Mouse (Mus musculus): Measurements from ENCODE around the gene V1rd19. TPM values are rescaled to one million over a fixed set of nuclear protein-coding genes. Genes with fewer than 3 reads are reported as not detected.
"Not testable (repeated sequence)": the region's sequence is repeated elsewhere in the genome, so short reads cannot be mapped to it uniquely, and the experiment has no call there.

V1rd19 gene
- not detected in 2 replicates for polyA plus RNA-seq (2014; fragmentation: Nextera tagmentation; extraction: Ambion mirVana)

- no peak within 1 kb of the TSS for H3K9ac ChIP-seq (ENCODE audit: low read length)
- no peak for ATAC-seq (ENCODE audit: insufficient number of reproducible peaks, low FRiP score, low TSS enrichment, low read depth)
- H3K4me2 ChIP-seq (ENCODE audit: low read depth, severe bottlenecking) = no peak within 1 kb of the TSS
- H3K4me3 ChIP-seq (ENCODE audit: low read depth, low read length) = no peak within 1 kb of the TSS
- H3K27ac ChIP-seq (replicated peaks; ENCODE audit: low read depth, low read length) = no peak within 1 kb of the TSS
- H3K27me3 ChIP-seq (ENCODE audit: control insufficient read depth, insufficient read depth, low read length) = no peaks in the 10 kb centered on the region
- no peaks in the 10 kb centered on the region for H3K36me3 ChIP-seq (ENCODE audit: control insufficient read depth, insufficient read depth, low read length)
- WGBS = 78% methylated on average over 2 of the region's 2 CpGs
- H3K4me1 ChIP-seq (ENCODE audit: control insufficient read depth, insufficient read depth, low read length) = no peaks in the 10 kb centered on the region
- H3K9me3 ChIP-seq (ENCODE audit: control insufficient read depth, low read length) = no peaks in the 10 kb centered on the region; the same call in 1 of the 2 replicates
- DNase-seq (ENCODE audit: low spot score) = no peak
These were observed at the start of gene V1rd19 for GRCm38 (mm10) chr7:24001391-24001790. Gene V1rd19 (plus strand): TSS chr7:24001691.

DNA sequence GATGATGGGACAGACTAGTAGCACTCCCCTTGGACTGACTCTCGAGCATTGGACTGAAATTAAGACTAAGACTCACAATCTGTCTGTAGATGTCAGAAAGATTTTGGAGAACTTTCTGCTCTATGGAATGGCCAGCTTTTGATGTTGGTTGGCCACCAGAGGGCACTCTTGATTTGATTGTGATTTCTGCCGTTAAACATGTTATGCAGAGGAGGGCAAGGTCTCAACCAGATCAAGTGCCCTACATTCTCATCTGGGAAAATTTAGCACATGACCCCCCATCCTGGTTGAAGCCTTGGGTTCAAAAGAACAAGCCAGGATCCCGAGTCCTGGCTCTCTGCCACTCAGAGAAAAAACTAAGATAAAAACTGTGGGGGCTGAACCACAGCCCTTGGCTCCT is 33.4 kb upstream of the V1rd19 start:
- not testable (repeated sequence) for H3K9me3 ChIP-seq (ENCODE audit: control insufficient read depth, low read length); H3K4me3 ChIP-seq (ENCODE audit: low read depth, low read length); H3K27ac ChIP-seq (replicated peaks; ENCODE audit: low read depth, low read length); H3K9ac ChIP-seq (ENCODE audit: low read length); H3K36me3 ChIP-seq (ENCODE audit: control insufficient read depth, insufficient read depth, low read length); H3K4me1 ChIP-seq (ENCODE audit: control insufficient read depth, insufficient read depth, low read length); DNase-seq (ENCODE audit: low spot score); H3K27me3 ChIP-seq (ENCODE audit: control insufficient read depth, insufficient read depth, low read length); ATAC-seq (ENCODE audit: insufficient number of reproducible peaks, low FRiP score, low TSS enrichment, low read depth); H3K4me2 ChIP-seq (ENCODE audit: low read depth, severe bottlenecking)
- WGBS = 50% methylated on average over 3 of the region's 3 CpGs

DNA sequence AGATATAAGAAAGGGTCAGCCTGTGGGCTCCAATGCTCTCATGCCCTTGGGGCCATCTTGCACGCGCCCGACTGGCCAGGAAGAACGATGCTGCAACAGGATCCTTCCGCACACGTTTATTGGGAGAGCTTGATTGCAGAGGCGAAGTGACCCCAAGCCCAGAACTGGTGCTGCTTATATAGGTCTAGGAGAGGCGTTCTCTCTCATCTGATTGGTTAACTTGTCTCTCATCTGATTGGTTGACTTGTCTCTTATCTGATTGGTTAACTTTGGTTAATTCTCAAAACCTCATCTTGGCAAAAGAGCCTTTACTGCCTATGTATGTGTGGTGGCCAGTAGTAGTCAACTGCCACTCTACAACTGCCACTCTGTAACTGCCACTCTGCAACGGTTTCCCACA is 27.2 kb upstream of the V1rd19 start, which contains the start of gene Vmn1r181:
Vmn1r181 (plus strand) TSS at position 301 of the 400 bp plus-strand sequence.
- H3K27ac ChIP-seq (replicated peaks; ENCODE audit: low read depth, low read length); H3K9me3 ChIP-seq (ENCODE audit: control insufficient read depth, low read length); H3K9ac ChIP-seq (ENCODE audit: low read length); H3K36me3 ChIP-seq (ENCODE audit: control insufficient read depth, insufficient read depth, low read length); H3K4me3 ChIP-seq (ENCODE audit: low read depth, low read length); DNase-seq (ENCODE audit: low spot score); H3K27me3 ChIP-seq (ENCODE audit: control insufficient read depth, insufficient read depth, low read length); ATAC-seq (ENCODE audit: insufficient number of reproducible peaks, low FRiP score, low TSS enrichment, low read depth); H3K4me1 ChIP-seq (ENCODE audit: control insufficient read depth, insufficient read depth, low read length); H3K4me2 ChIP-seq (ENCODE audit: low read depth, severe bottlenecking): not testable (repeated sequence)
- 84% methylated on average over 8 of the region's 9 CpGs for WGBS

DNA sequence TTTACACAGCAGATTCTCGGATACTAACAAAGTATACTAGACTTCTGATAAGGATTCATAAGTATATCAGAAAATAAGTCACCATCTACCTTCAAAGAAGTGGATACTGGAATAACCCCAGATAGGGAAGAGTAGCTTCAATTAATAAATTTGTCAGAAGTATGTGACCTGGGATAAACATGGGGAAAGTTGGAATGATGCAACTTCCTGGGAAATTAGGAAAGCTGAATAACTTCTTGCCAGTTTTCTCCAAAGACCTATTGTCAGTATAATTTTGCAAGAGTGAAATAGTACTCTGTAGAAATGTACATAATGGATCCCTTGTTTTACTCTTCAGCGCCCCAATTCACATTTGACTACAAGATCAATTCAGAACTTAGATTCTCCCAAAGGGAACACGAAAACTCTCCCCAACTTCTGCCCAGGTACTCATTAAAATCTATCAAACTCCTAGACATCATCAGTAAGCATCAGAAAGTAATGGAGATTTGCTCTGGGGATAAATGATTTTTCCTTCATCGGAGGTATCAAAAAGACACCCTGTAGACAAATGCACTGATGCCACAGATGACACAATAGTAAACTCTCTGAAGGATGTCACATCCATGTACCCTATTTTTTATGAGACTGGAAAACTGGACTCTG is 51.3 kb downstream of the V1rd19 start, which contains the start of gene Vmn1r183:
Vmn1r183 (plus strand) TSS at position 595 of the 645 bp plus-strand sequence.
- H3K9me3 ChIP-seq (ENCODE audit: control insufficient read depth, low read length) = no peaks in the 10 kb centered on the region
- no peaks in the 10 kb centered on the region for H3K4me1 ChIP-seq (ENCODE audit: control insufficient read depth, insufficient read depth, low read length)
- no peak within 1 kb of the TSS for H3K9ac ChIP-seq (ENCODE audit: low read length)
- ATAC-seq (ENCODE audit: insufficient number of reproducible peaks, low FRiP score, low TSS enrichment, low read depth) (no peak), DNase-seq (ENCODE audit: low spot score) (no peak)
- H3K27me3 ChIP-seq (ENCODE audit: control insufficient read depth, insufficient read depth, low read length) = no peaks in the 10 kb centered on the region
- 74% methylated on average over 4 of the region's 4 CpGs for WGBS
- H3K4me2 ChIP-seq (ENCODE audit: low read depth, severe bottlenecking) = no peak within 1 kb of the TSS
- H3K27ac ChIP-seq (replicated peaks; ENCODE audit: low read depth, low read length) = no peak within 1 kb of the TSS
- H3K36me3 ChIP-seq (ENCODE audit: control insufficient read depth, insufficient read depth, low read length) = no peaks in the 10 kb centered on the region
- no peak within 1 kb of the TSS for H3K4me3 ChIP-seq (ENCODE audit: low read depth, low read length)

Other genes starting within 250 kb of the V1rd19 start
- gene Vmn1r174, start 249.4 kb upstream of the V1rd19 start, polyA plus RNA-seq (2014; fragmentation: Nextera tagmentation; extraction: Ambion mirVana) = not detected in 2 replicates
- not detected in 2 replicates for gene Vmn1r175, start 191.0 kb upstream of the V1rd19 start, polyA plus RNA-seq (2014; fragmentation: Nextera tagmentation; extraction: Ambion mirVana)
- gene Vmn1r176, start 164.3 kb upstream of the V1rd19 start, polyA plus RNA-seq (2014; fragmentation: Nextera tagmentation; extraction: Ambion mirVana) = not detected in 2 replicates
- gene Vmn1r177, start 135.2 kb upstream of the V1rd19 start, polyA plus RNA-seq (2014; fragmentation: Nextera tagmentation; extraction: Ambion mirVana) = not detected in 2 replicates
- not detected in 2 replicates for gene Vmn1r178, start 109.7 kb upstream of the V1rd19 start, polyA plus RNA-seq (2014; fragmentation: Nextera tagmentation; extraction: Ambion mirVana)
- gene Vmn1r179, start 74.7 kb upstream of the V1rd19 start, polyA plus RNA-seq (2014; fragmentation: Nextera tagmentation; extraction: Ambion mirVana) = not detected in 2 replicates
- gene Vmn1r180, start 51.1 kb upstream of the V1rd19 start, polyA plus RNA-seq (2014; fragmentation: Nextera tagmentation; extraction: Ambion mirVana) = not detected in 2 replicates
- not detected in 2 replicates for gene Vmn1r181, start 27.1 kb upstream of the V1rd19 start, polyA plus RNA-seq (2014; fragmentation: Nextera tagmentation; extraction: Ambion mirVana)
- gene Vmn1r183, start 51.6 kb downstream of the V1rd19 start, polyA plus RNA-seq (2014; fragmentation: Nextera tagmentation; extraction: Ambion mirVana) = not detected in 2 replicates
- 30.7 and 30.9 TPM in 2 replicates for gene Zfp180, start 80.2 kb downstream of the V1rd19 start, polyA plus RNA-seq (2014; fragmentation: Nextera tagmentation; extraction: Ambion mirVana)
- 3.3 and 5.4 TPM in 2 replicates for gene Zfp112, start 110.6 kb downstream of the V1rd19 start, polyA plus RNA-seq (2014; fragmentation: Nextera tagmentation; extraction: Ambion mirVana)
- 18.4 and 18.5 TPM in 2 replicates for gene Zfp235, start 132.5 kb downstream of the V1rd19 start, polyA plus RNA-seq (2014; fragmentation: Nextera tagmentation; extraction: Ambion mirVana)
- gene Zfp114, start 173.4 kb downstream of the V1rd19 start, polyA plus RNA-seq (2014; fragmentation: Nextera tagmentation; extraction: Ambion mirVana) = 5.3 and 5.9 TPM in 2 replicates
- gene Zfp111, start 209.8 kb downstream of the V1rd19 start, polyA plus RNA-seq (2014; fragmentation: Nextera tagmentation; extraction: Ambion mirVana) = 12.8 and 14.2 TPM in 2 replicates
- gene Zfp109, start 235.9 kb downstream of the V1rd19 start, polyA plus RNA-seq (2014; fragmentation: Nextera tagmentation; extraction: Ambion mirVana) = 4.9 and 5.8 TPM in 2 replicates

Data from limb, embryonic 11.5 days (tissue).